Mouse (Mus musculus) intestine, postnatal 0 days (tissue): ENCODE data around the gene Mon1b. TPM values are rescaled to one million over a fixed set of nuclear protein-coding genes. Genes with fewer than 3 reads are reported as not detected.

ENCODE experiments used
- ATAC-seq: fragments of 200-750 bp; cut with Nextera tagmentation; 2 replicates; pipeline ENCODE4 v1.8.0; 2017; ENCODE audit warnings: mild to moderate bottlenecking, moderate TSS enrichment, moderate library complexity
- H3K27ac ChIP-seq: fragments of 300-500 bp; sonication (generic); 2 replicates; pipeline ENCODE4 v1.5.1; 2014; ENCODE audit warnings: mild to moderate bottlenecking, low read depth, low read length, moderate library complexity
- H3K27me3 ChIP-seq: fragments of 300-500 bp; sonication (generic); replicated peaks from 2 replicates; pipeline ENCODE4 v1.6.1; 2014; ENCODE audit warnings: low read length, mixed read lengths; ENCODE audit not compliant: control insufficient read depth, insufficient read depth
- H3K36me3 ChIP-seq: fragments of 300-500 bp; sonication (generic); 2 replicates; pipeline ENCODE4 v1.6.1; 2014; ENCODE audit warnings: mild to moderate bottlenecking, moderate library complexity; ENCODE audit not compliant: control insufficient read depth, insufficient read depth
- H3K4me1 ChIP-seq: fragments of 300-500 bp; sonication (generic); replicated peaks from 2 replicates; pipeline ENCODE4 v1.6.1; 2014; ENCODE audit warnings: antibody characterized with exemption, low read length, mixed read lengths; ENCODE audit not compliant: control insufficient read depth, insufficient read depth
- H3K4me2 ChIP-seq: fragments of 300-500 bp; sonication (generic); replicated peaks from 2 replicates; pipeline ENCODE4 v1.6.1; 2014; ENCODE audit warnings: low read depth, mild to moderate bottlenecking, moderate library complexity
- H3K4me3 ChIP-seq: fragments of 300-500 bp; sonication (generic); 2 replicates; pipeline ENCODE4 v1.5.1; 2014; ENCODE audit warnings: low read depth, low read length
- H3K9ac ChIP-seq: fragments of 300-500 bp; sonication (generic); 2 replicates; pipeline ENCODE4 v1.6.1; 2014; ENCODE audit warnings: mild to moderate bottlenecking, low read depth, low read length
- H3K9me3 ChIP-seq: fragments of 300-500 bp; sonication (generic); 2 replicates; pipeline ENCODE4 v1.6.1; 2016; ENCODE audit warnings: mixed run types; ENCODE audit not compliant: control insufficient read depth
- CTCF ChIP-seq: sonication (generic); IDR thresholded peaks from 2 replicates; pipeline ENCODE4 v1.5.1; 2016; ENCODE audit warnings: low read depth, mild to moderate bottlenecking, control low read depth, antibody characterized with exemption, moderate library complexity
- WGBS: fragments of 180-500 bp; shearing (Covaris S2); extraction: QIAGEN DNeasy Blood & Tissue Kit; methylation state at CpG from one replicate; pipeline ENCODE4 v1.1.7; 2014; 5-methylcytosine and 5-hydroxymethylcytosine counted together
- polyA plus RNA-seq: library from polyadenylated mRNA; unstranded; fragments of >200 nt; fragmentation: Nextera tagmentation; extraction: Ambion mirVana; gene quantifications from 2 replicates; pipeline ENCODE4 v1.2.1, GENCODE M21; 2015

Gene Mon1b
- polyA plus RNA-seq, 1 experiment from 2014 or later: 4.1 TPM

- TF ChIP-seq CTCF: no peak
- H3K9me3 ChIP-seq: no peaks in the 10 kb centered on the region
- no peak overlapping the region for H3K4me3 ChIP-seq
- no peak overlapping the region for H3K9ac ChIP-seq
- H3K4me2 ChIP-seq: no peak overlapping the region
- peaks cover 42% of the 10 kb centered on the region for H3K36me3 ChIP-seq
- WGBS: 90% methylated on average over 8 of the region's 8 CpGs
- ATAC-seq: no peak
- no peaks in the 10 kb centered on the region for H3K27me3 ChIP-seq
- H3K4me1 ChIP-seq: no peaks in the 10 kb centered on the region
- no peak overlapping the region for H3K27ac ChIP-seq
Measured at GRCm38 (mm10) chr8:113640357-113640756, 5.0 kb downstream of the Mon1b start.

GRCm38 (mm10) chr8:113642926-113643325, 7.5 kb downstream of the Mon1b start, which contains the start of gene Syce1l:
Gene Syce1l (plus strand): TSS chr8:113643213.
- Histone ChIP-seq H3K9ac (no peak within 1 kb of the TSS), H3K36me3 (peaks cover 42% of the 10 kb centered on the region), H3K27ac (no peak within 1 kb of the TSS), H3K4me1 (no peaks in the 10 kb centered on the region), H3K27me3 (no peaks in the 10 kb centered on the region), H3K4me2 (no peak within 1 kb of the TSS), H3K4me3 (no peak within 1 kb of the TSS), H3K9me3 (no peaks in the 10 kb centered on the region)
- no peak for TF ChIP-seq CTCF
- ATAC-seq: no peak
- 91% methylated on average over 16 of the region's 16 CpGs for WGBS

- Histone ChIP-seq H3K27me3 (no peaks in the 10 kb centered on the region), H3K4me1 (no peaks in the 10 kb centered on the region), H3K27ac (no peak overlapping the region), H3K36me3 (peaks cover 37% of the 10 kb centered on the region), H3K9ac (no peak overlapping the region), H3K4me2 (no peak overlapping the region), H3K9me3 (no peaks in the 10 kb centered on the region), H3K4me3 (no peak overlapping the region)
- WGBS: 76% methylated on average over 8 of the region's 8 CpGs
- TF ChIP-seq CTCF: no peak
- ATAC-seq: no peak
Measured at GRCm38 (mm10) chr8:113643479-113644210, 8.3 kb downstream of the Mon1b start.

- Histone ChIP-seq H3K9me3 (no peaks in the 10 kb centered on the region), H3K9ac (no peak overlapping the region), H3K27ac (no peak overlapping the region), H3K27me3 (no peaks in the 10 kb centered on the region), H3K4me3 (no peak overlapping the region), H3K4me1 (no peaks in the 10 kb centered on the region), H3K4me2 (no peak overlapping the region), H3K36me3 (peaks cover 21% of the 10 kb centered on the region)
- no peak for TF ChIP-seq CTCF
- ATAC-seq: no peak
- WGBS: 71% methylated on average over 5 of the region's 5 CpGs
Measured at GRCm38 (mm10) chr8:113645220-113645619, 9.8 kb downstream of the Mon1b start.

GRCm38 (mm10) chr8:113652450-113652849, 17.1 kb downstream of the Mon1b start:
- H3K9me3 ChIP-seq: no peaks in the 10 kb centered on the region
- H3K4me3 ChIP-seq: no peak overlapping the region
- H3K27ac ChIP-seq: no peak overlapping the region
- no peaks in the 10 kb centered on the region for H3K27me3 ChIP-seq
- WGBS: 83% methylated on average over 11 of the region's 12 CpGs
- H3K9ac ChIP-seq: no peak overlapping the region
- H3K4me1 ChIP-seq: no peaks in the 10 kb centered on the region
- no peaks in the 10 kb centered on the region for H3K36me3 ChIP-seq
- H3K4me2 ChIP-seq: no peak overlapping the region
- ATAC-seq: no peak
- no peak for TF ChIP-seq CTCF

GRCm38 (mm10) chr8:113653151-113653550, 17.8 kb downstream of the Mon1b start:
- 34% methylated on average over 4 of the region's 4 CpGs for WGBS
- Histone ChIP-seq H3K4me3 (no peak overlapping the region), H3K4me1 (no peaks in the 10 kb centered on the region), H3K36me3 (no peaks in the 10 kb centered on the region), H3K9me3 (no peaks in the 10 kb centered on the region), H3K27me3 (no peaks in the 10 kb centered on the region), H3K9ac (no peak overlapping the region), H3K4me2 (no peak overlapping the region), H3K27ac (no peak overlapping the region)
- ATAC-seq: no peak
- TF ChIP-seq CTCF: no peak

- H3K4me3 ChIP-seq: no peak overlapping the region
- no peaks in the 10 kb centered on the region for H3K27me3 ChIP-seq
- ATAC-seq: no peak
- no peak overlapping the region for H3K27ac ChIP-seq
- no peaks in the 10 kb centered on the region for H3K36me3 ChIP-seq
- H3K9me3 ChIP-seq: no peaks in the 10 kb centered on the region
- TF ChIP-seq CTCF: no peak
- H3K9ac ChIP-seq: no peak overlapping the region
- 94% methylated on average over 5 of the region's 5 CpGs for WGBS
- no peak overlapping the region for H3K4me2 ChIP-seq
- no peaks in the 10 kb centered on the region for H3K4me1 ChIP-seq
Measured at GRCm38 (mm10) chr8:113656154-113656553, 20.8 kb downstream of the Mon1b start.
